ENCODE assay signal across 19 mouse cellular contexts in genomic region chr6:120240461-120240860, GRCm38 (mm10). TPM values are rescaled to one million over a fixed set of nuclear protein-coding genes. Genes with fewer than 3 reads are reported as not detected.
DNase-seq lines count a peak whose midpoint lies in the region; ATAC-seq lines count a peak whose summit lies in the region.
"Had no signal": no experiment of that assay in that cellular context is flagged by ENCODE, and none has a peak within 500 bp of the region (broad histone marks: within the 10 kb centered on the region; RNA-seq: fewer than 3 reads in every experiment).

No protein-coding gene starts in this region.

- no peak for ATAC-seq in limb, embryonic 15.5 days (ENCODE audit: insufficient number of reproducible peaks, low FRiP score, low TSS enrichment, low read depth)
- ATAC-seq: CD4-positive, CD25-positive, alpha-beta regulatory T cell, adult 4 months; forebrain, embryonic 13.5 days had no signal

- no peaks in the 10 kb centered on the region for H3K36me3 ChIP-seq in limb, embryonic 15.5 days
- H3K36me3 ChIP-seq in limb, embryonic 10.5 days = no peaks in the 10 kb centered on the region
- H3K36me3 ChIP-seq: heart, embryonic 13.5 days; lung, embryonic 15.5 days had no signal

- no peaks in the 10 kb centered on the region for H3K4me1 ChIP-seq in limb, embryonic 15.5 days
- H3K4me1 ChIP-seq in limb, embryonic 10.5 days = 0 out of 2 replicates have a peak, but pooled peaks cover 4% of the 10 kb centered on the region
- H3K4me1 ChIP-seq: forebrain, embryonic 13.5 days; lung, embryonic 15.5 days had no signal

- DNase-seq in limb, embryonic 10.5 days (ENCODE audit: low spot score) = no peak
- DNase-seq in cerebellum, postnatal 14 days = peak; percentile 42 to 61
- DNase-seq in kidney, postnatal 14 days = peak; percentile 43
- no peak for DNase-seq in retina, postnatal 1 day
- DNase-seq in layer of hippocampus, adult 9-10 months (ENCODE audit: low spot score) = no peak
- DNase-seq in T-cell, adult 2 months (ENCODE audit: low spot score) = no peak
- DNase-seq: adrenal gland, postnatal 10 days; heart, postnatal 4 days; layer of hippocampus, adult 9-11 months; right cerebral cortex, postnatal 25 days; thymus, adult 18-20 months had no signal

- WGBS in limb, embryonic 15.5 days = 77% methylated on average over 5 of the region's 5 CpGs
- WGBS in limb, embryonic 10.5 days = 76% methylated on average over 5 of the region's 5 CpGs

- H3K9ac ChIP-seq in limb, embryonic 15.5 days = no peak overlapping the region
- H3K9ac ChIP-seq: forebrain, embryonic 13.5 days; heart, embryonic 13.5 days; lung, embryonic 15.5 days had no signal

- H3K4me2 ChIP-seq in limb, embryonic 15.5 days = no peak overlapping the region
- H3K4me2 ChIP-seq: forebrain, embryonic 13.5 days; heart, embryonic 13.5 days; liver, embryonic 11.5 days; lung, embryonic 15.5 days had no signal

- no peaks in the 10 kb centered on the region for H3K9me3 ChIP-seq in limb, embryonic 15.5 days
- H3K9me3 ChIP-seq in limb, embryonic 10.5 days (replicated peaks) = no peaks in the 10 kb centered on the region
- H3K9me3 ChIP-seq: forebrain, embryonic 13.5 days; heart, embryonic 13.5 days; lung, embryonic 15.5 days had no signal

- H3K27ac ChIP-seq in limb, embryonic 15.5 days = 0 out of 2 replicates have a peak overlapping the region, but pooled peaks have one; percentile 3
- no peak overlapping the region for H3K27ac ChIP-seq in limb, embryonic 10.5 days
- H3K27ac ChIP-seq: forebrain, embryonic 13.5 days; heart, embryonic 13.5 days; lung, embryonic 15.5 days had no signal

- no peaks in the 10 kb centered on the region for H3K27me3 ChIP-seq in limb, embryonic 15.5 days
- no peaks in the 10 kb centered on the region for H3K27me3 ChIP-seq in limb, embryonic 10.5 days (ENCODE audit: low read depth, poor library complexity, severe bottlenecking)
- H3K27me3 ChIP-seq: forebrain, embryonic 13.5 days; heart, embryonic 13.5 days; lung, embryonic 15.5 days had no signal

- no peak overlapping the region for H3K4me3 ChIP-seq in limb, embryonic 15.5 days
- no peak overlapping the region for H3K4me3 ChIP-seq in limb, embryonic 10.5 days
- H3K4me3 ChIP-seq: forebrain, embryonic 13.5 days; heart, embryonic 13.5 days; lung, embryonic 15.5 days had no signal

RNA-seq across cellular contexts. Expression of gene D330020A13Rik, which starts 53.7 kb away (rescaled TPM):
- 0.40 and 0.77 TPM in 2 replicates for polyA plus RNA-seq in limb, embryonic 15.5 days (2015; fragmentation: Nextera tagmentation; extraction: Ambion mirVana)
- polyA plus RNA-seq in limb, embryonic 10.5 days (2016; fragmentation: Nextera tagmentation; extraction: Ambion mirVana) = not detected in 2 replicates
- polyA plus RNA-seq: CD4-positive, CD25-positive, alpha-beta regulatory T cell, adult 4 months; gonadal fat pad, adult 2 months; heart, embryonic 13.5 days; liver, embryonic 11.5 days; neural tube, embryonic 11.5 days had no signal

RNA-seq across cellular contexts. Expression of gene B4galnt3, which starts 53.9 kb away (rescaled TPM):
- polyA plus RNA-seq in limb, embryonic 15.5 days (2015; fragmentation: Nextera tagmentation; extraction: Ambion mirVana) = 1.1 and 1.3 TPM in 2 replicates
- polyA plus RNA-seq in limb, embryonic 10.5 days (2016; fragmentation: Nextera tagmentation; extraction: Ambion mirVana) = 0.11 and 0.21 TPM in 2 replicates
- polyA plus RNA-seq: CD4-positive, CD25-positive, alpha-beta regulatory T cell, adult 4 months; forebrain, embryonic 13.5 days had no signal

Comparison
In these comparisons a context has a peak if more than half of its experiments do, and no peak if none do; other contexts are left out.
1. DNase-seq: peak in cerebellum, postnatal 14 days (2 of 2) and kidney, postnatal 14 days (single experiment); none in limb, embryonic 10.5 days (single experiment), retina, postnatal 1 day (single experiment), layer of hippocampus, adult 9-10 months (single experiment) and T-cell, adult 2 months (single experiment).